Comparison of ENCODE assay signal across 8 mouse cellular contexts in the genomic region with DNA sequence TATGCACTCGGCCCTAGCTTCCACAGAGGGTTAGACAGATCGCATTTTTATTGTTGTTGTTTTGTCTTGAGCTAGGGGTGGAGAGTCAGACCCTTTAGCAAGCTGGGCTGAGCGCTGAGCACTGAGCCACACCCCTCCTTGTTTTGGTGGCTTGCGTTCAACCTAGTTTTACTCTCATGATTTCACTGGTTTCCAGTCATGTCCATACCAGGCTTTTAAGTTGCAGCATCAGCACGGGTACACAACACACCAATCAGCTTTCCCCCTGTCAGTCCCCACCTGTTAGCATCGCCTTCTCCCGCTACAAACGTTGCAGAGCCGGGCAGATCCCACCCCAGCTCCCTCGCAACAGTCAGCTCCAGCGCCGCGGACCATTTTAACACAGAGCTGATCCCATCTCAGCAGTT. TPM values are rescaled to one million over a fixed set of nuclear protein-coding genes. Genes with fewer than 3 reads are reported as not detected.
A peak's percentile ranks its signal among the peaks of the same experiment; 100 is the strongest.
DNase-seq lines count a peak whose midpoint lies in the region; ATAC-seq and TF ChIP-seq lines count a peak whose summit lies in the region.

No protein-coding gene starts in this region.

- peak; percentile 55 for ATAC-seq in heart, embryonic 12.5 days (ENCODE audit: insufficient number of reproducible peaks, low FRiP score)
- peak; percentile 42; the same call in 1 of the 2 replicates for ATAC-seq in granulocyte monocyte progenitor cell, adult 5-6 weeks (replicated peaks; ENCODE audit: poor library complexity, severe bottlenecking)
- ATAC-seq in megakaryocyte progenitor cell, adult 5-6 weeks (replicated peaks; ENCODE audit: poor library complexity), result peak; percentile 44

- DNase-seq in heart, postnatal 36 days, result no peak
- no peak for DNase-seq in MEL (ENCODE audit: low read depth, low spot score)
- no peak for DNase-seq in frontal cortex, postnatal 14 days (ENCODE audit: low spot score in 2 of 2)
- no peak for DNase-seq in adrenal gland, postnatal 25 days
- DNase-seq in right cerebral cortex, postnatal 25 days, result no peak

- H3K27ac ChIP-seq in heart, embryonic 12.5 days (ENCODE audit: poor library complexity, severe bottlenecking), result peak overlapping the region; percentile 89; the same call in 1 of the 2 replicates
- H3K27ac ChIP-seq in MEL (ENCODE audit: control insufficient read depth, low read depth, low read length), result peak overlapping the region; percentile 78

- peak overlapping the region; percentile 76 for H3K4me2 ChIP-seq in heart, embryonic 12.5 days

- peaks cover 13% of the 10 kb centered on the region for H3K36me3 ChIP-seq in heart, embryonic 12.5 days
- H3K36me3 ChIP-seq in MEL (ENCODE audit: control insufficient read depth in 1 of 2, insufficient read depth in 2 of 2, low read length in 2 of 2), result peaks cover 0 to 10% of the 10 kb centered on the region in 2 experiments; a peak in 3 of 4 replicates

- intact Hi-C loops in heart, postnatal 36 days (cut with DNase I), result loop anchor here (2.0 to 10.0 kb wide), 3 partner anchors 24 to 88 kb away; a partner anchor contains a TSS

- peaks cover 4% of the 10 kb centered on the region; the same call in 1 of the 2 replicates for H3K79me2 ChIP-seq in MEL (ENCODE audit: control insufficient read depth, insufficient read depth, low read length, poor library complexity)

- peak in 1 of 2 experiments; percentile 62; a peak in 1 of 4 replicates for TF ChIP-seq POLR2A in MEL (IDR thresholded peaks at IDR 0.05; ENCODE audit: control insufficient read depth in 1 of 2, insufficient read depth in 1 of 2, low read depth in 1 of 2, low read length in 2 of 2, poor library complexity in 1 of 2)

- H3K9ac ChIP-seq in heart, embryonic 12.5 days, result peak overlapping the region; percentile 71
- H3K9ac ChIP-seq in MEL (ENCODE audit: control insufficient read depth, low read depth, low read length, poor library complexity, severe bottlenecking), result peak overlapping the region; percentile 84

- no peaks in the 10 kb centered on the region for H3K9me3 ChIP-seq in heart, embryonic 12.5 days (replicated peaks)
- no peaks in the 10 kb centered on the region for H3K9me3 ChIP-seq in MEL (replicated peaks; ENCODE audit: insufficient read depth, low read length)

- H3K4me1 ChIP-seq in heart, embryonic 12.5 days (replicated peaks), result peaks cover 15% of the 10 kb centered on the region
- peaks cover 6 to 12% of the 10 kb centered on the region in 2 experiments; a peak in 3 of 4 replicates for H3K4me1 ChIP-seq in MEL (ENCODE audit: control insufficient read depth in 1 of 2, insufficient read depth in 2 of 2, low read length in 2 of 2)

- no peak for TF ChIP-seq RAD21 in MEL (IDR thresholded peaks at IDR 0.05; ENCODE audit: low read depth, low read length)

- no peak for TF ChIP-seq EP300 in MEL (IDR thresholded peaks at IDR 0.05; ENCODE audit: low read depth in 1 of 2, low read length in 2 of 2)

- H3K4me3 ChIP-seq in heart, embryonic 12.5 days, result peak overlapping the region; percentile 78
- peak overlapping the region; percentile 76 to 89 for H3K4me3 ChIP-seq in MEL (ENCODE audit: control insufficient read depth in 1 of 2, insufficient read depth in 1 of 2, low read depth in 2 of 2, low read length in 2 of 2)

- no peak for TF ChIP-seq CTCF in MEL (IDR thresholded peaks at IDR 0.05 in 2 of 3, conservative IDR thresholded peaks at IDR 0.05 in 1 of 3; ENCODE audit: control insufficient read depth in 1 of 3, insufficient read depth in 1 of 3, low read depth in 2 of 3, low read length in 3 of 3, poor library complexity in 1 of 3, severe bottlenecking in 1 of 3)

- WGBS in heart, embryonic 12.5 days, result under 1% methylated on average over 13 of the region's 13 CpGs

- H3K27me3 ChIP-seq in heart, embryonic 12.5 days (replicated peaks), result no peaks in the 10 kb centered on the region
- no peaks in the 10 kb centered on the region for H3K27me3 ChIP-seq in MEL (ENCODE audit: control insufficient read depth in 1 of 2, insufficient read depth in 2 of 2, low read length in 2 of 2)

TF ChIP-seq in MEL, 35 proteins besides CTCF, POLR2A, EP300 and RAD21:
- TF ChIP-seq ZKSCAN1 (IDR thresholded peaks at IDR 0.05; ENCODE audit: low read depth, low read length), result no peak
- no peak for TF ChIP-seq GABPA (IDR thresholded peaks at IDR 0.05; ENCODE audit: low read depth, low read length)
- TF ChIP-seq NRF1 (IDR thresholded peaks at IDR 0.05; ENCODE audit: insufficient read depth, low read depth, low read length, poor library complexity, severe bottlenecking), result no peak
- TF ChIP-seq E2F4 (IDR thresholded peaks at IDR 0.05; ENCODE audit: borderline replicate concordance, low read depth, low read length), result no peak
- TF ChIP-seq ZC3H11A (IDR thresholded peaks at IDR 0.05; ENCODE audit: low read depth, low read length), result no peak
- TF ChIP-seq MYC (IDR thresholded peaks at IDR 0.05; ENCODE audit: low read depth, low read length), result no peak
- TF ChIP-seq MAZ (IDR thresholded peaks at IDR 0.05; ENCODE audit: low read depth, low read length), result no peak
- no peak for TF ChIP-seq HCFC1 (IDR thresholded peaks at IDR 0.05; ENCODE audit: low read depth, low read length)
- no peak for TF ChIP-seq MYB (IDR thresholded peaks at IDR 0.05; ENCODE audit: low read depth, low read length)
- TF ChIP-seq BHLHE40 (IDR thresholded peaks at IDR 0.05; ENCODE audit: borderline replicate concordance, low read depth, low read length), result no peak
- TF ChIP-seq UBTF (IDR thresholded peaks at IDR 0.05; ENCODE audit: borderline replicate concordance, insufficient read depth, low read depth, low read length), result no peak
TF ChIP-seq in MEL: peak in this region for 0.

RNA-seq across cellular contexts. Expression of a gene that starts 0.4 kb away (rescaled TPM):
- polyA plus RNA-seq in heart, embryonic 12.5 days (2016; fragmentation: Nextera tagmentation; extraction: Ambion mirVana), result 38.4 and 38.7 TPM in 2 replicates
- total RNA-seq in heart, postnatal 36 days (2021), result under 1 TPM; 0.69 to 0.98 TPM
- total RNA-seq in MEL (2012; rRNA removed), result 26.0 and 28.0 TPM in 2 replicates
- polyA plus RNA-seq in MEL (2012; ENCODE audit: insufficient read depth in 1 of 2, insufficient read length in 2 of 2, low read depth in 1 of 2, low replicate concordance in 2 of 2, missing spikeins in 1 of 2), result 10 to 100 TPM in 1 of 2 experiments, not detected in 1; 28.3 TPM
- total RNA-seq in granulocyte monocyte progenitor cell, adult 5-6 weeks (2014; fragmentation: Nextera tagmentation), result 23.1 and 24.6 TPM in 2 replicates
- total RNA-seq in granulocyte monocyte progenitor cell, adult 5-6 weeks (2017), result 76.7 and 80.4 TPM in 2 replicates
- 51.2 and 57.3 TPM in 2 replicates for total RNA-seq in megakaryocyte progenitor cell, adult 5-6 weeks (2015)
- 75.0 and 91.7 TPM in 2 replicates for total RNA-seq in megakaryocyte progenitor cell, adult 5-6 weeks (2017)
- 4.3 and 5.9 TPM in 2 replicates for total RNA-seq in adrenal gland, postnatal 25 days (2021)

RNA-seq across cellular contexts. Expression of a gene that starts 25.6 kb away (rescaled TPM):
- polyA plus RNA-seq in heart, embryonic 12.5 days (2016; fragmentation: Nextera tagmentation; extraction: Ambion mirVana), result 0.38 and 0.46 TPM in 2 replicates
- total RNA-seq in heart, postnatal 36 days (2021), result under 1 TPM in 1 of 2 experiments, not detected in 1; 0.19 TPM
- 0.20 and 0.23 TPM in 2 replicates for total RNA-seq in MEL (2012; rRNA removed)
- polyA plus RNA-seq in MEL (2012; ENCODE audit: insufficient read depth in 1 of 2, insufficient read length in 2 of 2, low read depth in 1 of 2, low replicate concordance in 2 of 2, missing spikeins in 1 of 2), result under 1 TPM in 1 of 2 experiments, not detected in 1; 0.46 TPM
- not detected in 2 replicates for total RNA-seq in granulocyte monocyte progenitor cell, adult 5-6 weeks (2014; fragmentation: Nextera tagmentation)
- total RNA-seq in granulocyte monocyte progenitor cell, adult 5-6 weeks (2017), result 0.15 TPM in 1 of 2 replicates, not detected in the other
- not detected in 2 replicates for total RNA-seq in megakaryocyte progenitor cell, adult 5-6 weeks (2015)
- total RNA-seq in megakaryocyte progenitor cell, adult 5-6 weeks (2017), result not detected in 2 replicates
- total RNA-seq in adrenal gland, postnatal 25 days (2021), result 1.00 and 1.2 TPM in 2 replicates

RNA-seq across cellular contexts. Expression of a gene that starts 51.2 kb away (rescaled TPM):
- polyA plus RNA-seq in heart, embryonic 12.5 days (2016; fragmentation: Nextera tagmentation; extraction: Ambion mirVana), result 46.0 and 51.2 TPM in 2 replicates
- total RNA-seq in heart, postnatal 36 days (2021), result 10 to 100 TPM; 18.2 to 20.4 TPM
- 45.7 and 50.9 TPM in 2 replicates for total RNA-seq in MEL (2012; rRNA removed)
- 100 to 1,000 TPM in 1 of 2 experiments, 10 to 100 TPM in 1; 43.6 to 164 TPM for polyA plus RNA-seq in MEL (2012; ENCODE audit: insufficient read depth in 1 of 2, insufficient read length in 2 of 2, low read depth in 1 of 2, low replicate concordance in 2 of 2, missing spikeins in 1 of 2)
- 98.4 and 118 TPM in 2 replicates for total RNA-seq in granulocyte monocyte progenitor cell, adult 5-6 weeks (2014; fragmentation: Nextera tagmentation)
- 162 and 168 TPM in 2 replicates for total RNA-seq in granulocyte monocyte progenitor cell, adult 5-6 weeks (2017)
- total RNA-seq in megakaryocyte progenitor cell, adult 5-6 weeks (2015), result 162 and 180 TPM in 2 replicates
- total RNA-seq in megakaryocyte progenitor cell, adult 5-6 weeks (2017), result 196 and 241 TPM in 2 replicates
- total RNA-seq in adrenal gland, postnatal 25 days (2021), result 43.5 and 43.6 TPM in 2 replicates
